Mouse (Mus musculus) testis, adult 2 months (tissue): ENCODE results near the gene Usp28. TPM values are rescaled to one million over a fixed set of nuclear protein-coding genes. Genes with fewer than 3 reads are reported as not detected.

ENCODE experiments used
- H3K27ac ChIP-seq: fragments of 200-500 bp; 2 replicates; pipeline ENCODE4 v1.5.1; 2012; ENCODE audit warnings: low read depth, low read length; ENCODE audit not compliant: control insufficient read depth, insufficient read depth
- H3K27me3 ChIP-seq: fragments of 200-500 bp; 2 replicates; pipeline ENCODE4 v1.6.1; 2012; ENCODE audit warnings: mild to moderate bottlenecking, low read length, moderate library complexity; ENCODE audit not compliant: control insufficient read depth, insufficient read depth
- H3K36me3 ChIP-seq: fragments of 200-500 bp; 2 replicates; pipeline ENCODE4 v1.6.1; 2012; ENCODE audit warnings: mild to moderate bottlenecking, low read length; ENCODE audit not compliant: control insufficient read depth, insufficient read depth
- H3K4me1 ChIP-seq: fragments of 200-500 bp; 2 replicates; pipeline ENCODE4 v1.6.1; 2012; ENCODE audit warnings: low read length; ENCODE audit not compliant: control insufficient read depth, insufficient read depth
- H3K4me3 ChIP-seq: fragments of 200-500 bp; 2 replicates; pipeline ENCODE4 v1.5.1; 2012; ENCODE audit warnings: low read depth, mild to moderate bottlenecking, low read length, moderate library complexity, mixed read lengths; ENCODE audit not compliant: control insufficient read depth
- CTCF ChIP-seq: fragments of 200-500 bp; IDR thresholded peaks from 2 replicates; pipeline ENCODE4 v1.5.1; 2012; ENCODE audit warnings: low read depth, mild to moderate bottlenecking, inconsistent platforms, low read length, moderate library complexity; ENCODE audit not compliant: control insufficient read depth, insufficient read depth, insufficient replicate concordance
- POLR2A ChIP-seq: fragments of 200-500 bp; IDR thresholded peaks from 2 replicates; pipeline ENCODE4 v1.6.1; 2012; ENCODE audit warnings: low read depth, mild to moderate bottlenecking, inconsistent platforms, low read length, moderate library complexity; ENCODE audit not compliant: control insufficient read depth
- polyA plus RNA-seq: library from polyadenylated mRNA; depleted of rRNA; stranded (reverse); fragments of >200 nt; gene quantifications from 2 replicates; pipeline ENCODE4 v1.2.3, GENCODE M21; 2012

Usp28 gene
- polyA plus RNA-seq, 1 experiment: 17.2 TPM

DNA sequence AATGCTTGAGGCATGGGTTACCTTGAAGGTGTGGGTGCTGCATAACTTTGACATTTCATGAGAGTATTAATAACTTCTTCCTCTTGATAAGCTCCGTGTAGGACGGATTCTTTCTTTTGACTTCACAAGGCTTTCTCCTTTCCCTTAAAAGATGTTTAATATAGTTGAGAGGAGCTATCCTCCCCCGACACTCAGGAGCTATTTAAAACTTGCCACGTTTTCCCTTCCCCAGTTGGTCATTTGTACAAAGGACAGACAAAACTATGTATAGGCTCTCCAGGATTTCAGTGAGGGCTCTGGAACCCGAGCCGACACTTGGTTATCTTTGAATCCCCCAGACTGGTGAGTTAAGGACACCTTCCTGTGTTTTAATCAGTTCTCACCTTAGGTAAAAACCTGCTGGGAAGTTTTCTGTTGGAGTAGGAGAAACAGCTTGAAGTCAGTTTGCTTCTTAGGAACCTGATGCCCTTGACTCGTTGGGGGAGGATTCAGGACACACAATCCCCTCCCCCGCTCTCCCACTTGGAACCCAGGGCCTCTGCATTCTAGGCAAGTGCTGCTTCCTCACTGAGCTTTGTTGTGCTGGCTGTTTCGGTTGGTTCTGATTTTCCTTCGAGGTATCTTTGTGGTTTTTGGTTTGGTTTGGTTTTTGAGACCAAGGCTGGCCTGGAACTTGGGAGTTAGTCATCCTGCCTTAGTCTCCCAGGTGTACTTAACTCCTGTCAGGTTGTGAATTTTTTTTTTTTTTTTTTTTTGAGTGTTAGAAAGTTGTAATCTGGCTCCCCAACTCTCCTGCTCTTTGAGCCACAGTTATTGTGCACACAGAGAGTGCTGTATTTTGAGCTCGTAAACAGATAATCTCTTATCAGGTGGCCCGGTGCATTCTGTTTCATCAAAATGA is 2.3 kb downstream of the Usp28 start:
- H3K36me3 ChIP-seq: no peaks in the 10 kb centered on the region

DNA sequence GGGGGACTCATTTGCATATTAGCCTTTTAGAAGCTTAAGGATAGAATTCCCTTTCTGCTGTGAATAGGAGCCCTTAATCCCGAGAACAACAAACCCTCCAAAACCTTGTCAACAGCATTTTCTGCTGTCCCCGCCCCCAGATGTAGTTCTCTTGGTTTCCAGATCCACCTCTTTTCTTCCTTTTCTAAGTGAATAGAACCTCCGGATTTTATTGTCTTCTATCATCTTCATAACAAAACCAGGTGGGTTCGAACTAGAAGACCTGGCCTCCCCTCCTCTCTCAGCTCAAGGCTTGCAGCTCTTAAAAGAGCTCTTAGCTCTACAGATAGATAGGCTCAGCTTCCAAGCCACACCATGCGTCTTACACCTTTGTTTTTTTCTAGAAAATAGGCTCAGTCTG is 6.5 kb downstream of the Usp28 start:
- Histone ChIP-seq H3K36me3 (no peaks in the 10 kb centered on the region), H3K4me3 (no peak overlapping the region), H3K27me3 (no peaks in the 10 kb centered on the region), H3K4me1 (peaks cover 15% of the 10 kb centered on the region), H3K27ac (no peak overlapping the region)
- TF ChIP-seq POLR2A: no peak
- TF ChIP-seq CTCF: no peak

More for the DNA sequence above, 2.3 kb downstream of the Usp28 start:
- H3K27ac ChIP-seq: peak overlapping the region; percentile 69; the same call in 1 of the 2 replicates
- no peak for TF ChIP-seq POLR2A
- no peak for TF ChIP-seq CTCF
- H3K4me3 ChIP-seq: no peak overlapping the region
- H3K27me3 ChIP-seq: no peaks in the 10 kb centered on the region
- peaks cover 24% of the 10 kb centered on the region for H3K4me1 ChIP-seq

DNA sequence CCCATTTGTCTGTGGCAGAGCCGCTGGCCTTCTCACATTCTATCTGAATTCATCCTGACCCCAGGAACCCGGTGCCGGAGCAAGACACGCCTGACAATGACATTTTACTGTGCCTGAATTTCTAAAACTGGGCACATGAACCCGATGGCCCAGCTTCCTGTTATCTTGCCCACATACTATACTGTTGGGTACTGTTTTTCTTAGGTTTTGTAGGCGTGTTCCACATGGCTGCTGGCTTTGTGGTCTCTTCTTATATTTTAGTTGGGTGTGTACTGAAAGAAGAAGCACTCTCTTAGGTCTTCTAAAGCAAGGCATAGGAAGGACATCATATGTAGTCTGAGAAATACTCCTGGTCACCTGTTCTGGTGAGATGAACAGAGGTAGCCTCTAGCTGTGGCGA is 9.6 kb downstream of the Usp28 start:
- Histone ChIP-seq H3K27me3 (no peaks in the 10 kb centered on the region), H3K4me3 (no peak overlapping the region), H3K36me3 (no peaks in the 10 kb centered on the region), H3K4me1 (no peaks in the 10 kb centered on the region), H3K27ac (no peak overlapping the region)
- TF ChIP-seq CTCF (no peak), POLR2A (no peak)

DNA sequence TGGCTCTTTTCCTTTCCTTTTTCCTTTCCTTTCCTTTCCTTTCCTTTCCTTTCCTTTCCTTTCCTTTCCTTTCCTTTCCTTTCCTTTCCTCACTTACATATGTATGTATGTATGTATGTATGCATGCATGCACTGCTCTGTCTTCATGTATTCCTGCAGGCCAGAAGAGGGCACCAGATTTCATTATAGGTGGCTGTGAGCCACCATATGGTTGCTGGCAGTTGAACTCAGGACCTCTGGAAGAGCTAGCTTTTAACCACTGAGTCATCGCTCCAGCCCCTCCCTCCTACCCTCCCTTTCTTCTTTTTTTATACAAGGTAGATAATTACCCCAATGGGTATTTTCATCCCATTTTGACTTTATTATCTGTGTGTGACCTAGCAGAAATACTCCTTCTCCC is 10.6 kb downstream of the Usp28 start:
- Histone ChIP-seq H3K4me3 (no peak overlapping the region), H3K36me3 (no peaks in the 10 kb centered on the region), H3K27ac (no peak overlapping the region), H3K4me1 (no peaks in the 10 kb centered on the region), H3K27me3 (no peaks in the 10 kb centered on the region)
- no peak for TF ChIP-seq CTCF
- TF ChIP-seq POLR2A: no peak

DNA sequence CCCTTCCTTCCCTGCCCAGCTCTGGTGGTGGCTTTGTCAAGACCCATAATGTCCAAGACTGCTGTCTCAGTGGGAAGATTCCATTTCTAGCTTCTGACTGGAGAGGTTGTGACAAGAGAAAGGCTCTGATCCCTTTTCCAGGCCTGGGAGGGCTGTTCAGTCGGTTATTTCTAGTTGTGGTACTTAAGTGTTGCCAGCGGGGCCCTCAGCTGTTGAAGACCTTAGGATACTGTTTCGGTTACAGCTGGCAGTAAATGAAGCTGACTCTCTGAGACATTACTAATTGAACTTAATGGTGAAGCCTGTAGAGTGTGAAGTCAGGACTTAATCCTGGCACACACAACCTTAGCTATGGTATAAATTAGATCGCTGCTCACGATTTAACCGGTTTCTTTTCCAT is 14.1 kb downstream of the Usp28 start:
- no peak for TF ChIP-seq POLR2A
- no peak for TF ChIP-seq CTCF
- H3K27me3 ChIP-seq: no peaks in the 10 kb centered on the region
- H3K27ac ChIP-seq: no peak overlapping the region
- H3K36me3 ChIP-seq: no peaks in the 10 kb centered on the region; the same call in none of the 2 replicates
- no peak overlapping the region for H3K4me3 ChIP-seq
- no peaks in the 10 kb centered on the region for H3K4me1 ChIP-seq

DNA sequence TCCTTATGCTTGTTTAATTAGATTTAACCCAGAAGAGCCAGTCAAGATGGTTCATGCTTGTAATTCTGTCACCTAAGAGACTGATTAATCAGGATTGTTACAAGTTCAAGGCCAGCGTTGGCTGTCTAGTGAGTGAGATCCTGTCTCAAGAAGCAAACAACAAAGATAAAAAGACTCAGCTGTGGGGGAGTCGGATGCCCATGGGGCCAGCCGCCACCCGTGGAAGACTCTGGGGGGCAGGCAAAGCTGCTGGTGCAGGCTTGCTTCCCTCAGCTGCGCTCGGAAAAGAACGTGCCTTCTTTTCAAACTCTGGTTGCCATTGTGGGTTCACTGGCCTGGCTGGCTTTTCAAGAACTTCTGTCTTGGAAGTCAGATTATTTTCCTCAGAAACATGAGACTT is 30.6 kb downstream of the Usp28 start:
- no peak for TF ChIP-seq CTCF
- no peak for TF ChIP-seq POLR2A
- Histone ChIP-seq H3K4me3 (no peak overlapping the region), H3K4me1 (no peaks in the 10 kb centered on the region), H3K36me3 (peaks cover 5% of the 10 kb centered on the region; the same call in 1 of the 2 replicates), H3K27me3 (no peaks in the 10 kb centered on the region), H3K27ac (no peak overlapping the region)

DNA sequence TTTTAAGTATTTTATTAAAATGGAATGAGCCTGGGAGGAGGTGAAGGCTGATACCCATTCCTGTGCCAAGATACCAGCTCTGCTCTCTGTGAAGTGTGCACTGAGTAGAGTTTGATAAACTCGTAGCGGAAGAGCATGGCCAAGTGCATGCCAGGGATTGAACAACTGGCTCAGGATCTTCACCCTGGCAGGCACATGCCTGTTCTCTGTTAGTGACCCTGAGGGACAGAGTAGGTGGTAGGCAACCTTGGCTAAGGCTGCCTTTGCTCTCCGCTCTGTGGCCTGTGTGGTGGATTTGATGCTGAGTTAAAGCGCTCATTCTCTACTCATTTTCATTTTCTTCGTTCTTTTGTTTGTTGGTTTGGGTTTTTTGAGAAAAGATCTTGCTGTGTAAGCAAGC is 36.1 kb downstream of the Usp28 start:
- Histone ChIP-seq H3K4me1 (no peaks in the 10 kb centered on the region), H3K27ac (no peak overlapping the region), H3K36me3 (peaks cover 2% of the 10 kb centered on the region; the same call in 1 of the 2 replicates), H3K27me3 (no peaks in the 10 kb centered on the region), H3K4me3 (no peak overlapping the region)
- no peak for TF ChIP-seq POLR2A
- no peak for TF ChIP-seq CTCF
